Mouse (Mus musculus): ENCODE results near the gene Atp6v1b1. TPM values are rescaled to one million over a fixed set of nuclear protein-coding genes. Genes with fewer than 3 reads are reported as not detected.
"Not testable (repeated sequence)": the region's sequence is repeated elsewhere in the genome, so short reads cannot be mapped to it uniquely, and the experiment has no call there.

Gene Atp6v1b1
- total RNA-seq, 4 experiments from 2014 or later: not detected

- peak; percentile 80 to 82 for DNase-seq (ENCODE audit: low spot score in 2 of 2)
Observed at GRCm38 (mm10) chr6:83775638-83776293, 33.0 kb downstream of the Atp6v1b1 start, which contains the start of gene Tex261. Tex261 (minus strand) TSS chr6:83775813.

- DNase-seq (ENCODE audit: low spot score in 2 of 2): no peak
Observed at GRCm38 (mm10) chr6:83778306-83778705, 35.5 kb downstream of the Atp6v1b1 start.

- DNase-seq (ENCODE audit: low spot score in 2 of 2): no peak
Observed at GRCm38 (mm10) chr6:83779026-83779425, 36.2 kb downstream of the Atp6v1b1 start.

GRCm38 (mm10) chr6:83786426-83786825, 43.6 kb downstream of the Atp6v1b1 start:
- DNase-seq (ENCODE audit: low spot score in 2 of 2): no peak

GRCm38 (mm10) chr6:83788554-83788953, 45.8 kb downstream of the Atp6v1b1 start:
- no peak for DNase-seq (ENCODE audit: low spot score in 2 of 2)

GRCm38 (mm10) chr6:83790533-83790932, 47.7 kb downstream of the Atp6v1b1 start:
- DNase-seq (ENCODE audit: low spot score in 2 of 2): not testable (repeated sequence)

- DNase-seq (ENCODE audit: low spot score in 2 of 2): no peak
Observed at GRCm38 (mm10) chr6:83791251-83791890, 48.6 kb downstream of the Atp6v1b1 start.

- peak; percentile 87 to 89 for DNase-seq (ENCODE audit: low spot score in 2 of 2)
Observed at GRCm38 (mm10) chr6:83794760-83795296, 52.0 kb downstream of the Atp6v1b1 start, which contains the start of gene Nagk. Nagk (plus strand) TSS chr6:83794982.

- DNase-seq (ENCODE audit: low spot score in 2 of 2): no peak
Observed at GRCm38 (mm10) chr6:83795492-83795900, 52.7 kb downstream of the Atp6v1b1 start.

- no peak for DNase-seq (ENCODE audit: low spot score in 2 of 2)
Observed at GRCm38 (mm10) chr6:83796686-83797085, 53.9 kb downstream of the Atp6v1b1 start.

- no peak for DNase-seq (ENCODE audit: low spot score in 2 of 2)
Observed at GRCm38 (mm10) chr6:83802033-83802432, 59.2 kb downstream of the Atp6v1b1 start.

- DNase-seq (ENCODE audit: low spot score in 2 of 2): no peak
Observed at GRCm38 (mm10) chr6:83802846-83803245, 60.1 kb downstream of the Atp6v1b1 start.

Other genes with a start within 250 kb of the Atp6v1b1 start
- gene Dguok, start 236.0 kb upstream of the Atp6v1b1 start, total RNA-seq (2022): 10 to 100 TPM; 14.6 to 17.3 (median 16.2) TPM
- gene Actg2, start 206.7 kb upstream of the Atp6v1b1 start, total RNA-seq (2022): under 1 TPM; 0.39 to 0.73 (median 0.55) TPM
- 1 to 10 TPM; 5.6 to 6.8 (median 6.3) TPM for gene Stambp, start 170.3 kb upstream of the Atp6v1b1 start, total RNA-seq (2022)
- gene Clec4f, start 86.8 kb upstream of the Atp6v1b1 start, total RNA-seq (2022): not detected
- not detected for gene Cd207, start 65.1 kb upstream of the Atp6v1b1 start, total RNA-seq (2022)
- not detected for gene Vax2, start 31.7 kb upstream of the Atp6v1b1 start, total RNA-seq (2022)
- not detected for gene Ankrd53, start 19.7 kb downstream of the Atp6v1b1 start, total RNA-seq (2022)
- 10 to 100 TPM; 46.9 to 56.0 (median 53.8) TPM for gene Tex261, start 32.8 kb downstream of the Atp6v1b1 start, total RNA-seq (2022)
- gene Nagk, start 52.0 kb downstream of the Atp6v1b1 start, total RNA-seq (2022): 1 to 10 TPM; 6.2 to 7.6 (median 7.1) TPM
- 100 to 1,000 TPM in 1 of 4 experiments, 10 to 100 TPM in 3; 87.8 to 128 (median 93.8) TPM for gene Paip2b, start 88.8 kb downstream of the Atp6v1b1 start, total RNA-seq (2022)
- 10 to 100 TPM; 32.2 to 49.2 (median 42.0) TPM for gene Zfp638, start 124.1 kb downstream of the Atp6v1b1 start, total RNA-seq (2022)